Comparison of ENCODE assay signal across 27 mouse cellular contexts in genomic region chr1:166035045-166035444, GRCm38 (mm10). TPM values are rescaled to one million over a fixed set of nuclear protein-coding genes. Genes with fewer than 3 reads are reported as not detected.
DNase-seq lines count a peak whose midpoint lies in the region; ATAC-seq lines count a peak whose summit lies in the region.
"Had no signal": no experiment of that assay in that cellular context is flagged by ENCODE, and none has a peak within 500 bp of the region (broad histone marks: within the 10 kb centered on the region; RNA-seq: fewer than 3 reads in every experiment).

No protein-coding gene starts in this region.

- 31% methylated on average over 5 of the region's 5 CpGs for WGBS in embryonic facial prominence, embryonic 14.5 days
- WGBS in embryonic facial prominence, embryonic 10.5 days, result 30% methylated on average over 5 of the region's 5 CpGs
- 6% methylated on average over 5 of the region's 5 CpGs for WGBS in forebrain, embryonic 11.5 days
- WGBS in forebrain, embryonic 16.5 days, result 4% methylated on average over 5 of the region's 5 CpGs
- WGBS in midbrain, embryonic 11.5 days, result 13% methylated on average over 5 of the region's 5 CpGs
- WGBS in midbrain, embryonic 15.5 days, result 12% methylated on average over 5 of the region's 5 CpGs

- H3K9me3 ChIP-seq in embryonic facial prominence, embryonic 14.5 days (ENCODE audit: control insufficient read depth, low read length), result no peaks in the 10 kb centered on the region
- no peaks in the 10 kb centered on the region for H3K9me3 ChIP-seq in embryonic facial prominence, embryonic 10.5 days
- no peaks in the 10 kb centered on the region for H3K9me3 ChIP-seq in forebrain, embryonic 11.5 days (ENCODE audit: control insufficient read depth, low read length)
- H3K9me3 ChIP-seq in forebrain, embryonic 16.5 days (ENCODE audit: control insufficient read depth, low read length), result no peaks in the 10 kb centered on the region
- no peaks in the 10 kb centered on the region for H3K9me3 ChIP-seq in midbrain, embryonic 11.5 days (ENCODE audit: control insufficient read depth, low read length)
- H3K9me3 ChIP-seq in midbrain, embryonic 15.5 days, result no peaks in the 10 kb centered on the region
- H3K9me3 ChIP-seq: embryonic facial prominence, embryonic 12.5 days; embryonic facial prominence, embryonic 15.5 days; forebrain, embryonic 12.5 days; G1E had no signal

- no peaks in the 10 kb centered on the region for H3K4me1 ChIP-seq in embryonic facial prominence, embryonic 14.5 days (ENCODE audit: control insufficient read depth, insufficient read depth, low read length)
- peaks cover 16% of the 10 kb centered on the region for H3K4me1 ChIP-seq in embryonic facial prominence, embryonic 10.5 days
- peaks cover 5% of the 10 kb centered on the region; the same call in 1 of the 2 replicates for H3K4me1 ChIP-seq in forebrain, embryonic 11.5 days (replicated peaks; ENCODE audit: control insufficient read depth, insufficient read depth, low read length)
- 0 out of 2 replicates have a peak, but pooled peaks cover 4% of the 10 kb centered on the region for H3K4me1 ChIP-seq in forebrain, embryonic 16.5 days (replicated peaks; ENCODE audit: control insufficient read depth, insufficient read depth, low read length)
- H3K4me1 ChIP-seq in midbrain, embryonic 11.5 days (ENCODE audit: control insufficient read depth, insufficient read depth, low read length), result 0 out of 2 replicates have a peak, but pooled peaks cover 4% of the 10 kb centered on the region
- no peaks in the 10 kb centered on the region for H3K4me1 ChIP-seq in midbrain, embryonic 15.5 days
- H3K4me1 ChIP-seq: embryonic facial prominence, embryonic 15.5 days had no signal

- no peaks in the 10 kb centered on the region for H3K27me3 ChIP-seq in embryonic facial prominence, embryonic 14.5 days (replicated peaks; ENCODE audit: control insufficient read depth, insufficient read depth, low read length)
- H3K27me3 ChIP-seq in embryonic facial prominence, embryonic 10.5 days (replicated peaks; ENCODE audit: low read depth, poor library complexity, severe bottlenecking), result no peaks in the 10 kb centered on the region
- H3K27me3 ChIP-seq in forebrain, embryonic 11.5 days (ENCODE audit: control insufficient read depth, insufficient read depth, low read length), result no peaks in the 10 kb centered on the region
- no peaks in the 10 kb centered on the region for H3K27me3 ChIP-seq in forebrain, embryonic 16.5 days (replicated peaks; ENCODE audit: control insufficient read depth, insufficient read depth, low read length)
- H3K27me3 ChIP-seq in midbrain, embryonic 11.5 days (ENCODE audit: control insufficient read depth, insufficient read depth, low read length), result no peaks in the 10 kb centered on the region
- H3K27me3 ChIP-seq in midbrain, embryonic 15.5 days (replicated peaks), result no peaks in the 10 kb centered on the region
- H3K27me3 ChIP-seq: CH12.LX; embryonic facial prominence, embryonic 12.5 days; embryonic facial prominence, embryonic 15.5 days; forebrain, embryonic 12.5 days had no signal

- no peak overlapping the region for H3K4me2 ChIP-seq in embryonic facial prominence, embryonic 14.5 days (ENCODE audit: low read depth, low read length)
- H3K4me2 ChIP-seq in forebrain, embryonic 11.5 days (ENCODE audit: low read depth, low read length, severe bottlenecking), result no peak overlapping the region
- H3K4me2 ChIP-seq in forebrain, embryonic 16.5 days (ENCODE audit: low read length), result no peak overlapping the region
- no peak overlapping the region for H3K4me2 ChIP-seq in midbrain, embryonic 11.5 days
- no peak overlapping the region for H3K4me2 ChIP-seq in midbrain, embryonic 15.5 days
- H3K4me2 ChIP-seq: embryonic facial prominence, embryonic 12.5 days; embryonic facial prominence, embryonic 15.5 days; forebrain, embryonic 12.5 days had no signal

- H3K4me3 ChIP-seq in embryonic facial prominence, embryonic 14.5 days (ENCODE audit: low read depth, low read length), result no peak overlapping the region
- no peak overlapping the region for H3K4me3 ChIP-seq in embryonic facial prominence, embryonic 10.5 days
- H3K4me3 ChIP-seq in forebrain, embryonic 11.5 days (ENCODE audit: low read depth, low read length), result no peak overlapping the region
- no peak overlapping the region for H3K4me3 ChIP-seq in forebrain, embryonic 16.5 days (replicated peaks; ENCODE audit: low read length)
- no peak overlapping the region for H3K4me3 ChIP-seq in midbrain, embryonic 11.5 days (ENCODE audit: low read depth, low read length)
- H3K4me3 ChIP-seq in midbrain, embryonic 15.5 days, result no peak overlapping the region
- H3K4me3 ChIP-seq: embryonic facial prominence, embryonic 12.5 days; embryonic facial prominence, embryonic 15.5 days; erythroblast, embryonic 14.5 days; forebrain, embryonic 12.5 days had no signal

- no peak for DNase-seq in embryonic facial prominence, embryonic 14.5 days (ENCODE audit: low spot score)
- no peak for DNase-seq in embryonic facial prominence, embryonic 10.5 days (ENCODE audit: low spot score)
- no peak for DNase-seq in forebrain, embryonic 11.5 days (ENCODE audit: low spot score)
- peak; percentile 69 for DNase-seq in midbrain, embryonic 11.5 days (ENCODE audit: low spot score, missing footprints)
- DNase-seq in neural tube, embryonic 10.5 days (ENCODE audit: extremely low spot score, low spot score), result no peak
- DNase-seq: adrenal gland, adult 2 months; adrenal gland, postnatal 10 days; adrenal gland, postnatal 25 days; B cell, adult 2 months; cerebellum, adult 11 months; cerebellum, adult 18-20 months; cerebellum, adult 8-10 months; cerebellum, adult 9-11 months; cerebellum, postnatal 14 days; cerebellum, postnatal 36 days; embryo, embryonic 11 days had no signal

- no peak overlapping the region for H3K27ac ChIP-seq in embryonic facial prominence, embryonic 14.5 days (replicated peaks; ENCODE audit: low read depth, low read length)
- no peak overlapping the region for H3K27ac ChIP-seq in embryonic facial prominence, embryonic 10.5 days (replicated peaks)
- no peak overlapping the region for H3K27ac ChIP-seq in forebrain, embryonic 11.5 days (ENCODE audit: low read depth, low read length)
- no peak overlapping the region for H3K27ac ChIP-seq in forebrain, embryonic 16.5 days (ENCODE audit: low read length)
- no peak overlapping the region for H3K27ac ChIP-seq in midbrain, embryonic 11.5 days (ENCODE audit: low read depth, low read length)
- H3K27ac ChIP-seq in midbrain, embryonic 15.5 days, result no peak overlapping the region
- H3K27ac ChIP-seq: embryonic facial prominence, embryonic 12.5 days; embryonic facial prominence, embryonic 15.5 days; forebrain, embryonic 12.5 days had no signal

- peak; percentile 63; the same call in 1 of the 2 replicates for ATAC-seq in embryonic facial prominence, embryonic 14.5 days (ENCODE audit: low read depth)
- ATAC-seq in forebrain, embryonic 11.5 days (replicated peaks; ENCODE audit: low FRiP score), result 0 out of 2 replicates have a peak, but pooled peaks have one; percentile 42
- no peak for ATAC-seq in forebrain, embryonic 16.5 days
- ATAC-seq in midbrain, embryonic 11.5 days (ENCODE audit: low FRiP score), result no peak
- no peak for ATAC-seq in midbrain, embryonic 15.5 days (replicated peaks)
- ATAC-seq: CD4-positive, CD25-positive, alpha-beta regulatory T cell, adult 4 months; forebrain, embryonic 14.5 days; Patski had no signal

- H3K9ac ChIP-seq in embryonic facial prominence, embryonic 14.5 days (ENCODE audit: low read depth, low read length), result no peak overlapping the region
- H3K9ac ChIP-seq in forebrain, embryonic 11.5 days (ENCODE audit: low read length), result no peak overlapping the region
- H3K9ac ChIP-seq in forebrain, embryonic 16.5 days (replicated peaks; ENCODE audit: low read depth, low read length), result no peak overlapping the region
- no peak overlapping the region for H3K9ac ChIP-seq in midbrain, embryonic 11.5 days (ENCODE audit: low read length)
- no peak overlapping the region for H3K9ac ChIP-seq in midbrain, embryonic 15.5 days
- H3K9ac ChIP-seq: embryonic facial prominence, embryonic 12.5 days; embryonic facial prominence, embryonic 15.5 days; forebrain, embryonic 12.5 days had no signal

- H3K36me3 ChIP-seq in embryonic facial prominence, embryonic 14.5 days (ENCODE audit: control insufficient read depth, insufficient read depth, low read length), result no peaks in the 10 kb centered on the region
- no peaks in the 10 kb centered on the region for H3K36me3 ChIP-seq in embryonic facial prominence, embryonic 10.5 days (replicated peaks)
- no peaks in the 10 kb centered on the region for H3K36me3 ChIP-seq in forebrain, embryonic 11.5 days (ENCODE audit: control insufficient read depth, insufficient read depth, low read length)
- H3K36me3 ChIP-seq in forebrain, embryonic 16.5 days (ENCODE audit: control insufficient read depth, insufficient read depth), result no peaks in the 10 kb centered on the region
- no peaks in the 10 kb centered on the region for H3K36me3 ChIP-seq in midbrain, embryonic 11.5 days (ENCODE audit: control insufficient read depth, insufficient read depth, low read length)
- H3K36me3 ChIP-seq in midbrain, embryonic 15.5 days (replicated peaks), result no peaks in the 10 kb centered on the region
- H3K36me3 ChIP-seq: embryonic facial prominence, embryonic 12.5 days; embryonic facial prominence, embryonic 15.5 days; forebrain, embryonic 12.5 days; G1E had no signal

RNA-seq across cellular contexts. Expression of gene Pou2f1, which starts 32.6 kb away (rescaled TPM):
- polyA plus RNA-seq in embryonic facial prominence, embryonic 14.5 days (2014; fragmentation: Nextera tagmentation; extraction: Ambion mirVana), result 11.4 and 13.6 TPM in 2 replicates
- 27.0 and 28.1 TPM in 2 replicates for polyA plus RNA-seq in embryonic facial prominence, embryonic 10.5 days (2016; fragmentation: Nextera tagmentation; extraction: Ambion mirVana)
- 32.3 and 35.0 TPM in 2 replicates for polyA plus RNA-seq in forebrain, embryonic 11.5 days (2014; fragmentation: Nextera tagmentation; extraction: Ambion mirVana)
- polyA plus RNA-seq in forebrain, embryonic 16.5 days (2015; fragmentation: Nextera tagmentation; extraction: Ambion mirVana), result 22.7 and 22.9 TPM in 2 replicates
- 31.3 and 32.1 TPM in 2 replicates for polyA plus RNA-seq in midbrain, embryonic 11.5 days (2014; fragmentation: Nextera tagmentation; extraction: Ambion mirVana)
- 25.6 and 30.1 TPM in 2 replicates for polyA plus RNA-seq in midbrain, embryonic 15.5 days (2015; fragmentation: Nextera tagmentation; extraction: Ambion mirVana)

Comparison
In these comparisons a context has a peak if more than half of its experiments do, and no peak if none do; other contexts are left out.
1. ATAC-seq: peak in embryonic facial prominence, embryonic 14.5 days (single experiment) and forebrain, embryonic 11.5 days (single experiment); none in forebrain, embryonic 16.5 days (single experiment), midbrain, embryonic 11.5 days (single experiment) and midbrain, embryonic 15.5 days (single experiment).